Mouse (Mus musculus) thymus, postnatal 4 days (tissue): ENCODE results near the gene Slc6a6.

ENCODE experiments used
- DNase-seq: peaks from one replicate; pipeline ENCODE4 v3.0.0; 2021

Slc6a6 gene

DNA sequence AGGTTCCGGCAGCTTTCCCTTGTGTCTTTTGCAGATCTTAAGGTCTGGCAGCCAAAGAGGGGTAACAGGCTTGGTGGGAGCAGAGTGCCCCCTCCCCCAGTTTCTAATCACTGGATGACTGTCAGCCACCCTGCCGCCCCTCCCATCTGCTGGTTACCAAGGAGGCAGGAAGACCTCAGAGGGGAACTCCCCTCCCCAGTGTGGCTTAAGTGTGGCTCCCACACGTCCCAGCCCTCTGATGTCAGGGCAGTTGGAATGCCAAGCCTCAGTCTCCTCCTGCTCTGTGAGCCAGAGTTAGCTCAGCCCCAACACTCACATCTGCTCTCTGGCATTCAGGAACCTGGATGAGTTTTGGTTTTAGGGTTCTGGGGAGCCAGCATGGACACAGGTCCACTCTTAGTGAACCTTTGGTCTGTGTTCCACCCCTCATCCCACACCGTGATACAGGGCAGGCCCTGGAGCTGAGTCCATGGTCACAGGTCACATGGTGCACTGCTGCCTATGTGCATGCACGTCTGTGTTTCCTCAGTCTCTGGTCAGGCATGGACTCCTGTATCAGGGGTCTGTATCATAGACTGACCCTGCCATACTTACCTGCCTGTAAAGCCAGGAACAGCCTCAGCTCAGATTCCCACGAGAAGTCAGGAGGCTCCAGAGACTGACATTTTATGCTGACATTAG is 45.2 kb downstream of the Slc6a6 start:
- DNase-seq: no peak

DNA sequence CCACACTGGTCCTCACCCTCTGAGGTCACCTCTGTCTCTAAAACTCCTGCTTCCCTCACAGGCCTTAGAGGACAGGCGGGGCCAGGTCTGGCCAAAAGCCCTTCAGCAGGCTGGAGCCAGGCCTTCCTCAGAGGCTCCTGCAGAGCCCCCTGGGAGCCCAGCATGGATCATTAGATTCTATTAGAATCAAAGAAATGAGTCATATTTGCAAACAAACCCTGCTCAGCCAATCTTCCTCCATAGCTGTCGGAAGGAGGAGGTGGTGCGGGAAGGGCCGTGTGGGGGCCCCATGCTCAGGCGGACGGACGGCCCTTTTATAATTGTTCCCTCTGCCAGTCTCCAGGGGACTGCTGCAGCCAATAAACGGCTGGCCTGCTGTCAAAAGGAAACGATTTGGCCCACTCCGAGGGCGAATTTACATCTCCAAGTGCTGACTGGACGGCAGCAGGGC is 45.8 kb downstream of the Slc6a6 start:
- no peak for DNase-seq

DNA sequence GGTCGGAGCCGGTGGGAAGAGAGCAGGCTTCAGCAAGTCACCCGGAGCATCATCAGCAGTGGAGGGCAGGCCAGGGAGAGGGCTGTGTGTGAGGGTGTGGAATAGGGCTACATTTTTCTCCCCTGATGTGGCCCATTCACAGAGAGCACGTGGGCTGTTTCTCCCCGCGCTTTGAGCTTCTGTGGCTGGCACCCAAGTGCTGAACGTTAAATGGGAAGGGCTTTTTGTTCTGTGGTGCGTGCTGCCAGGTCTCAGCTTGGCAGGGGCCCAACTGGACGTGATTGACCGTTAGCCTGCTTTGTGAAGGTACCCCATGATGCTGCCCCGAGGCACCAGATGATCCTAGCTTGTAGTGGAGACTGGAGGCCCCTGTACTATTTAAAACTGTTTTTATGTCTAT is 48.3 kb downstream of the Slc6a6 start:
- no peak for DNase-seq

DNA sequence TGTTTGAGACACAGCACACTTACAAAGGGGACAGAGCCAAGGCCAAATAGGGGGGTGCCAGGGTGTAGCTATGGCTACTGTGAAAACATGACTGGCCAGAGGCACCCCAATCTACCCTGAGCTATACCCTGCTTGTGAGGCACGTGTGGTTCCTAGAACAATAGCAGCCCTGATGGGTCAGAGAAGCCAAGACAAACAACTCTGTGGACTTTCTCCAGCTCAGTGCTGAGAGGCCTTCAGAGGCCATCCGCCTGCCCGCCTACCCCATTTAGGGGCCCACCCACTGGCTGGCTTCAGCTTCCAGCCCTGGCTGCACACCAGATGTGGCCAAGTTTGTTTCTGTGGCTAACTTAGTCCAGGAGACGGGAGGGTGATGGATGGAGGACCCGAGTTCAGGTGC is 52.6 kb downstream of the Slc6a6 start:
- no peak for DNase-seq

DNA sequence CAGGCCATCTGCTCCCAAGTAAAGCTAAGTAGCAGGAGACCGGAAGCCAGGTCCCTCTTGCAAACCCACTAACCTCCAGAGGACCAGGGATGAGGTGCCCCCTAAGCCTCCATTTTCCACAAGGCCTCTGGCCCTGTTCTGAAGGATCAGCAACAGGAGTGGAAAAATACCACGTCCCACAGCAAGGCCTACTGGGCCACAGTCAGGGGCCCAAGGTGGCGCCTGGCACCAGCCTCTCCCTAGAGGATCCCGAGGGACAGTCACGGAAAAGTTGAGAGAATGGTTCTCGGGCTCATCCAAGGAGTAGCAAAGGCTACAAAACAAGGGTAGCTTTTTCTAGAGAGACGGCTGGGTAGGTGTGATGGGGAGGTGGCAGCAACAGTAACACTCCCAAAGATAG is 53.6 kb downstream of the Slc6a6 start:
- DNase-seq: no peak

DNA sequence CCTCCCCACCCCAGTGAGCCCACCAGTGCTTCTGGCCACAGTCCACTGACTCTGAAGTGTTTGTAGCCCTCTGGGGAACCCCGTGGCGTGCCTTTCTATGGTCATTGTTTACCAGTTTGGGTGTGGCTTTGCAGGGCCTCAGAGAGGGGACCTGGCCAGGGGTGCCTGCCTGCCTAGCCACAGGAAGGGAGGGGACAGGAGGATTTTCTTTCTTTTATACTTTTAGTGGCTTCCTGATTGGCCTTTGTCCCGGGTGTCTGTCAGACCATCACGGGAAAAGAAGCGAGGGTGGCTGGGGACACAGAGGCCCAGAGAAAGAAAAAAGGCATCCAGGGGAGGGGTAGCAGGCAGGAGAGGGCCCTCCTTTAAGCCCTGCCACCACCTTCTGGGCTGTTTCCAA is 54.2 kb downstream of the Slc6a6 start:
- DNase-seq: no peak

DNA sequence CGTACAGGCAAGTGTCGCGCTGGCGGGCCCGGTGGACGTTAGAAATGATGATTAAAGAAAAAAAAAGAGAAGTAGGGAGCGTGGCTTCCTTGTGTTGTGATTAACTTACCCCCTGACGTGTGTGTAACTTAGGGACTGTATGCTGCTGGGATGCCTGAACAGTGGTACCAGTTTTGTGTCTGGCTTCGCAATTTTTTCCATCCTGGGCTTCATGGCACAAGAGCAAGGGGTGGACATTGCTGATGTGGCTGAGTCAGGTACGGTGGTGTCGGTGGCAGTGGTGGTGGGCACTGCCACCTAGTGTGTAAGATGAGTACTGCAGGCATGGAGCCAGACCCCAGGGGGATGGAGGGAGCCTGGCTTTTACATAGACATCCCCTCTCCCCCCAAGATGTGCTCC is 57.2 kb downstream of the Slc6a6 start:
- peak; percentile 78 for DNase-seq

DNA sequence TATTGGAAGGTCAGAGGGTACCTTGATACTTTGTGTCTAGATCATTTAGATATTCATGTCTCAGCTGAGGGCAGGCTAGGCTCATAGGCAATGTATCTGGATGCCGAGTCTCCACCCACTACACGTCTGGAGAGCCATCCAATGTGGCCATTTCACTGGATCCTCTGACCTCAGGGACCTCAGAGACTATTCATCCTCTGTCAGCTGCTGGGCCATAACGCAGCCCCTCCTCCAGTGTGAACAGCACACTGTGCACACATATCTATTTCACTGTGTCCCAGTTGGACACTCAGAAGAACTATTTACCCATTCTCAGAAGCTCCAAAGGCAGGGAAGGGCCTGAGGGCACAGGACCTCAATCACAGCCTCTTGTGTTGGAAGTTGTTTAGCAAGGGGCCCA is 58.6 kb downstream of the Slc6a6 start:
- DNase-seq: no peak

DNA sequence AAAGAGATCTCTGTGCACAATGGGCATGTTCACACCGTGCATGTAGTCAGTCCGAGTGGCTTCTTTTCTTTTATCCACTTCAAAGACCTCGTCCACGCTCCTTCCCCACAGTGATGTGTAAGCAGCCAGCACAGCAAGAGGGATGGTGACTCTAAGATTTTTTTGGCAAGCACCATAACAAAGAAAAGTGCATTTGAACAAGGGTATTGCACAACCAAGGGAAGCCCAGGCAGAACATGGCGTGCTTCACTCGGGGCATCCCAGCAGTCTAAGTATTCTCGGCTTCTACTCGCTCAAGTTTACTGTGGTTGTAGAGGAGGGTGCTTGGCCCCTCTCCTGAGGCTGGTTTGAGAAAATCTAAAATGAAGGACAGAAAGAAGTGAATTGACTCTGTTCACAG is 59.1 kb downstream of the Slc6a6 start:
- DNase-seq: no peak

DNA sequence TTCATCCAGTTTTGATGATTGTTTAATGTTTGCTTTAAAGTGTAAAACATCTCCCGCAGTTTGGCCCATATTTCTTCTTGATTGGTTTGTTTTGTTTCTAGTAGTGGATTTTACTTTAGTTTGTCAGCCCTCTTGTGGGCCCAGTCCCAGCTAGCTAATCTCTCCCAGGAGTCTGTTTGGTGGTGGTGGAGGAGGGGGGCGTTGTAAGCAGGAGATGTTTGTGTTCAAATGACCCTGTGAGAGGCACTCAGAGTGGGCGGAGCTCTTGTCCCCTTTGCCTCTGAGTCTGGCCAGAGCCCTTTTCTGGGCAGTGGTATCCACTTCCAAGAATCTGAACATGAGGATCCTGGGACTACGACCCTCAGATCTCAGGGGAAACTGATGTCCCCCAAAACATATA is 60.0 kb downstream of the Slc6a6 start:
- DNase-seq: no peak

DNA sequence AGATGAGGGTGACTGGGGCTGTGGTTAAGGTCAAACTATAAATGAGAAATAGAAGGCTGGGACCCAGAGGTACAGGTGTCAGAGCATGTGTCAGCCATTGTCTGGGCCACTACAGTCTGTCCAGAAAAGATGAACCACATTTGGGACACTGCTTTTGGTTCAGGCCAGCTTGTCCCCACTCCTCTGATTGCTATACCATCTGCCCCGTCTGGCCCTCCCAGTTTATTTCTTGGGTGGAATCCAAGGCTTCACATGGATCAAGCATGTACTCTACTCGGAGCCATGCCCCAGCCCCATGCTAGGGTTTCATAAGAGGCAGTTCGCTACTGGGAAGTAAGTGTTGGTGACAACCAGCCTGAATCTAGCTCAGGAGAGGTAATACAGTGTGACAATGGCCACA is 61.4 kb downstream of the Slc6a6 start:
- no peak for DNase-seq

DNA sequence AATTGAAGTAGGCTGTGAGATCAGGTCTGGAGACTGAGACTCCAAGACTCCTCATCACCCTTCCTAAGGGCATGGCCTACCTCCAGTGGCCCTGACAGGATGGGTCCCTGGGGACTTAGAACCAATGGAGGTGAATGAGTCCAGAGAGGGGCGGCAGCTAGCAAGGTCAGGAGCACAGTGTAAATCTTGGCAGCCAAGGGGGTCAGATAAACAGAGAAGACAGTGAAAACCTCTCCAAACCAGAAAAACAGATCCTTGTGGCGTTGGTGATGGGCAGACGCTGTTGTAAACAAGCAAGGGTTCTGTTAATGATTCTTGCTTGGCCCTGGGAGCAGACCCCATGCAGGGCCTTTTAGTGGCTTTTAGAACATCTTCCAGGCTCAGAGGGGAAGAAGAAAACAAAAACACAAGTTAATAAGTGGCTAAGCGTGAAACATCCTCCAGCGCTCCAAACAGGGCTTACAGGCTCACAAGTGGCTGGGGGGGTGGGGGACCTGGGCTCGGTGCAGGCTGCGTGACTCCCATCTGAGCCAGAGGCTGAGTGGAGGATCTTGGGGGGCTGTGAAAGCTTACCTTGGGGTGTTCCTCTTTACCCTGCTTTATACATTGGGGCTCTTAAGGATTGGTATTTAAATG is 62.2 kb downstream of the Slc6a6 start:
- no peak for DNase-seq

DNA sequence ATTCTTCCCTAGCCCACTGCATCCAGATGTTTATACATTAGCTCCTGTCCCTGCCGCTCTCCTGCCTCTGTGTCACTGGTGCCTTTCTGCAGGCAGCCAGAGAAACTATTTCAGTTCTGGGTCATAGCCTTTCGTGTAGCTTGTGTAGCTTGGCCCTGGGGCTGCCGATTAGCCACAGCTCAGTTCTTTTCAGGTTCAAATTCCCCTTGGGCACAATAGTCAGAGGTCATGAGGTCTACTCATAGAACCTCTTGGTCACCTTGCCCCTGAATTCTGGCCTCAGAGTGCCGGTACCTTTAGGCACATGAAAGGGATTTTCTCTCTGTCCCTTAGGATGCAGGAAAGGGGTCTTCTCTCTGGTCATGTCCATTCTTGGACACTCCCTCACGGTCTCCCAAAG is 62.9 kb downstream of the Slc6a6 start:
- DNase-seq: no peak

DNA sequence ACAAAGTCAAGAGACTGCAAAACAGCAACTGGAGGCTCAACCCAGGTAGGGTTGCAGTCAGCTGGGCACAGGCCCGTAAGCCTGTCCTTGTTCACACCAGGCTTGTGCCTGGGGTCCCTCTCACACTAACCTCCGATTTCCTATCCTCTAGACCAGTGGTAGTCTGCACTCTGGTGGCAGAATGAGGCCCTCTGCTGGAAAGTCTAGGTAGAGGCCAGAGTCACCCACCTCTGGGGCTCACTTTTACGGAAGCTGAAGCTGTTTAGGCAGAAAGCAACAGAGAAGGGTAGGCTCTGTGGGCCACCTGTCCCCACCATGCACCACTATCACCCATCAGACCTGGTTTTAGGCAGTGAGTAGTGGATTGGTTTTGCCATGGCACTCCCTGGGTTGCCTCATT is 67.1 kb downstream of the Slc6a6 start:
- peak; percentile 50 for DNase-seq

DNA sequence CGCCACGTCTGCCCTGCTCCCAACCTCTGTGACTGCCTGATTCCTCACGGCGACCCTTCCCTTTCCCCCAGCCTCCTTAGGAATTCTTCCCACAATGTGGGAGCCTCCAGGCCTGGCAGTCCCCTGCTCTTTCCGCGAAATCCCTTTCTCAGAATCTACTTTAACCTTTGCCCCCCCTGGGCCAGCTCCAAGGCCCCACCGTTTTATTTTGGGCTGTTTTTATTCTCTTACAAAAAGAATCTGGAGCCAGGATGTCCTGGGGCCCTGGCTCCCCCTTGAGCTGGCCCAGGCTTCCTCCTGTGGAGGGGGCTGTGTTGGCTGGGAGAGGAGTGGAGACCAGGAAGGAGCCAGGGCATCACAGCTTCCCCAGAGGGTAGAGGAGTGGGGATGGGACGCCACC is 69.0 kb downstream of the Slc6a6 start:
- no peak for DNase-seq

DNA sequence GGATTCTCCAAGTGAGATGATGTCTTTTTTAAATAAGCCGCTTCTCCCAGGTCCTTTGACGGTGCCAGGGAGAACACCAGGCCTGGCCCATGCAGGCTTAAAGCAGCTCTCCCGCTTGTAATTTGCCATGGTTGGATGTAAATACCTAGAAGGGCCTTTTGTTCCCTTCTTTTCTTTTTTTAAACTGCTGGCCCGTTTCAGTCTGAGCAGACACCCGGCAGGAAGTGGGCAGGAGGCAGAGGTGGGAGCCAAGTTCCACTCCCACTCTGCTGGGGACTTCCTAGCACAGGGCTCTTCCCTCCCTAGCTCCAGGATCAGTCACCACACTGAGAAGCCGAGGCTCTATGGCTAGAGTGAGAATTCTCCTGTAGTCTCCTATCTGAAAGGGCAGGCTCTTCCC is 70.2 kb downstream of the Slc6a6 start:
- no peak for DNase-seq

DNA sequence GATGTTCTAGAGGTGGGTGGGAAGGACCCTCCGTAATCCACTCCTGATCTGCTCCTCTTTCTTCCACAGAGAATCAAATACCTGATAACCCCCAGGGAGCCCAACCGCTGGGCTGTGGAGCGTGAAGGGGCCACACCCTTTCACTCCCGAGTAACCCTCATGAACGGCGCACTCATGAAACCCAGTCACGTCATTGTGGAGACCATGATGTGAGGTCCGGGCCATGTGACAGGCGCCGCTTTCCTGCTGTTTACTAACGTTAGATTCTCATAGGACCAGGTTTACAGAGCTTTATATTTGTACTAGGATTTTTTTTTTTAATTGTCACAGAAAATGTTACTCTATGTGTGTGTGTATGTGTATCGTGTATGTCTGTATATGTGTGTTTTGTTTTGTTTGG is 71.0 kb downstream of the Slc6a6 start:
- DNase-seq: no peak

DNA sequence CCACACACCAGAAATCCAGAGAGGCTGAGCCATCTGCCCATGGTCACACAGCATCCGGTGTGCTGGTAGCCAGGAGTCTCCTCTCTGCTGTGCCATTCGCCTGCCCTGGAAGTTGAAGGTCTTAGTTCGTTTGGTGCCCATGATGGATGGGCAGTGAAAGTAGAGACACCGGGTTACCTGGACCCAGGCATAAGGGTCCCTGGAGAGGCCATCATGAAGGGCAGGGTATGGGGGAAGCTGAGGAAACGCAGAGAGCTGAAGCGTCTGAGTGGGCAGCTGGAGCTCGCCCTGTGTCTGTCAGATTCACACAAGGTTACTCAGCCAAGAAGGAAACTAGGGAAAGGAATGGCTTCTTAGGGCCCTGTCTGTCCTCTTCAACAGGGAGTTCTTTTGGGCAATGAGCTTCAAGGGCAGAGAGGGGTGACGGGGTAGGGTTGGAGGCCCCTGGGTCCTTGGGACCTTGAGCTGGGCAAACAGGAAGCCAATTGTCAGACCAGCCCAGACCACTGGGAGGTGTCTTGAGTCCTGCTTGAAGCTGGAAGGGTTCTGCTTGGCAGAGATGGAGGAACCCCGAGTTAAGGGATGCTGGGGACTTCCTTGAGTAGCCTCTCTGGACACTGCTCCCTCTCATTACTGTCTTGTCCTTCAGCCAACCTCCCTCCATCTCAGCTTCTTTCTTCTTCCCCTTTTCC is 78.3 kb downstream of the Slc6a6 start:
- DNase-seq: no peak

DNA sequence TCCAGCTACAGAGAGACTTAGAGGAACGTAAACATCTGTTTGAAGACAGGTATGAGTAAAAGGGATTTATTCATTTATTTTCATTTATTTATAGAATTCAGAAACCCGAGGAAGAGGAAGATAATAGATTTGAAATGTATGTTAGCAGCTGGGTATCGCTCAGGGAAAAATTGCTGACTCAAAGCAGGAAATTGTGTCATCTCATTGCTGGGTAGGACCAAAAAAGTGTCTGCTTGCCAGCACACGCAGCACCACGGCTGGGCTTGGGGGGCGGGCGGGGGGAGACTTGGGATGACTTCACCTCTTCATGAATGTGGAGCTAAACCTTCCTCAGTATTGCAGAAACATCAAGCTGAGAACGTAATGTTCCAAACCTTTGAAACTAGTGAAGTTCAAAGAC is 83.7 kb downstream of the Slc6a6 start:
- DNase-seq: no peak

DNA sequence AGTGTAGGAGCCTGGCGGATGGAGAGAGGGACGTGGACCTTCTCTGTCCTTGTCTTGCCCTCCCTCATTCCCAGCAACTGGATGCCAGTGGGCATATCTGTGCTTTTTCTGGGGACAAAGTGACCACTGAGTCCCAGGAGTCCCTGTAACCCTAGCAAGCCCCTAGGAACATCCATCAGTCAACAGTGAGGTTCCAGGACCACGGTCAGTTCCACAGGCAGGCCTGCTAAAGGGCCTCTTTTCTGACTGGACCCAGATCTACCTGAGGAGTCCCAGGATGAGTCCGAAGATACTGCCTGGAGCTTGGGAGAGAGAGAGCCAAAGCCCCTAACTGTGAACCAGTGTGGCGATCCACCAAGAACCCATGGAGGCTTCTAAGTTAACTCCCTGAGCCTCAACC is 90.1 kb downstream of the Slc6a6 start:
- DNase-seq: no peak

DNA sequence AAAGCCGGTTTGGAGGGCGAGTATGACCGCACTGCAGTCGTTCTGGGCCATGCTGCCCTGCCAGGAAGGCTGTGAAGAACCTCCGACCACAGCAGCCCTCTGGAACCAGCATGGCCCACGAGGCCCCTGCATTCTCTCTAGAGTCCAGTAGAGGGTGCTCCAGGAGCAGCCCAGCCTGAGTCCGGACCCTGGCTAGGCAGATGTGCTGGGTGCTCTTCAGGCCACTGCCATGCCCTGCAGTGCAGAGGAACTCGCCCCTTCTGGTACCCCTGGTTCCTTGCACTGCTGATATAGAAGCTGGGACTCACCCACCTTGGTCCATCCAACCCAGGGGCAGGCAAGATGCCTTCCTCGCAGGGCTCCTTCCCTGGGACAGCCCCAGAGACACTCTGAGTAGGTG is 92.7 kb downstream of the Slc6a6 start:
- peak; percentile 70 for DNase-seq

DNA sequence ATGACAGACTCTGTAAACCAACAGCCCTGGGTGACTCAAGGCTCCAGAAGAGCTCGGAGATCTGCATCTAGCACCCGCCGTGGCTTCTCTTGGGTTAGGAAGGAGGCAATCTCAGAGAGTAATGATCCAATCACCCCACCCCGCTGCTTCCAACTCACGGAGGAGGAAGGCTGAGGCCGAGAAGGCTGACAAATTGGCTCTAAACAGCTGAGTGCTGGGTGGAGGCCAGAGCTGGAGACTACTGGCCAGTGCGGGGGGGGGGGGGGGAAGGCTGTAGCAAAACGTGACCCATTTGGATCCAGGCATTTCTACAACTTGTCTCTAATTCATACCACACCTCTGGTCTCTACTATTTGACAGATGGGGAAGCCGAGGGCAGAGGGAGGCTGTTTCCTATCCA is 95.4 kb downstream of the Slc6a6 start:
- no peak for DNase-seq

DNA sequence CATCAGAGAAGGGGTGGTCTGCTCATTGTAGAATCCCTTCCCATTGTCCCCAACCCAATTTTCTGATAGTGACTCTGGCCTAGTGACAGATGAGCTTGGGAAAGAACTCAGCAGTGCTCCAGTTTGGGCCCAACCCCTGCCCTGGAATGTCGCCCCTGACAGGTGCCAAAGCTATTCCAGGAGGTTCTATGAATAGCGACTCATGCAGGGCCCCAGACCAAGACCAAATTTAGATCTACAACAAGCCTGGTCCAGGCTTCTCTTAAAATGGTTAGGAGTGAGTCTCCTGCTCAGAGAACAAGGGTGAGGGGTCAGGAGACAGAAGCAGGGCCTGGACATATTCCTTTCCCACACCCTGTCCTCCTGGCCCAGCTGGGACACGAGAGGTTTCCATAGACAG is 101.2 kb downstream of the Slc6a6 start:
- DNase-seq: no peak

DNA sequence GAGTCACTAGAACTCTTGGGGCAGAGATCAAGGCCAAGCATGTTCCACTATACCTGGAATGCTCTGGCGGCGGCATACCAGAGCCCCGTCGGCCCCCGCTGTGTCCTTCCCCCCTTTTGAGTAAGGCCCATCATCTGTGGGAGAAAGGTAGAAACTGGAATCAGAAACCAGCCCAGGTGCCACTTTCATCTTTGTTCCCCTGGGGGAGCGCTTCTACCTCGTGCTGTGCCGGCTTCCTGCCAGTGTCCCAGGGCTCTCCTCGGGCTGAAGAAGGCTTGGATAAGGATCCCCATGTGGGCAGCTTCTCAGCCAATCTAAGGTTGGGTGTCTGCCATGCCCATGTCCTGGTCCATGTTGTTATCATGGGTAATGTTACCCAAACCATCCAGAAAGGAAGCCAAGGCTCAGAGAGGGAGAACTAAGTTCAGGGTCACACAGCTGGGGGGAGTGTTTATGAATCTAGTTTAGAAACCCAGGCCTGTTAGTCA is 104.5 kb downstream of the Slc6a6 start:
- DNase-seq: no peak
